Mouse (Mus musculus): ENCODE data around the gene Dnm2.

Gene Dnm2

DNA sequence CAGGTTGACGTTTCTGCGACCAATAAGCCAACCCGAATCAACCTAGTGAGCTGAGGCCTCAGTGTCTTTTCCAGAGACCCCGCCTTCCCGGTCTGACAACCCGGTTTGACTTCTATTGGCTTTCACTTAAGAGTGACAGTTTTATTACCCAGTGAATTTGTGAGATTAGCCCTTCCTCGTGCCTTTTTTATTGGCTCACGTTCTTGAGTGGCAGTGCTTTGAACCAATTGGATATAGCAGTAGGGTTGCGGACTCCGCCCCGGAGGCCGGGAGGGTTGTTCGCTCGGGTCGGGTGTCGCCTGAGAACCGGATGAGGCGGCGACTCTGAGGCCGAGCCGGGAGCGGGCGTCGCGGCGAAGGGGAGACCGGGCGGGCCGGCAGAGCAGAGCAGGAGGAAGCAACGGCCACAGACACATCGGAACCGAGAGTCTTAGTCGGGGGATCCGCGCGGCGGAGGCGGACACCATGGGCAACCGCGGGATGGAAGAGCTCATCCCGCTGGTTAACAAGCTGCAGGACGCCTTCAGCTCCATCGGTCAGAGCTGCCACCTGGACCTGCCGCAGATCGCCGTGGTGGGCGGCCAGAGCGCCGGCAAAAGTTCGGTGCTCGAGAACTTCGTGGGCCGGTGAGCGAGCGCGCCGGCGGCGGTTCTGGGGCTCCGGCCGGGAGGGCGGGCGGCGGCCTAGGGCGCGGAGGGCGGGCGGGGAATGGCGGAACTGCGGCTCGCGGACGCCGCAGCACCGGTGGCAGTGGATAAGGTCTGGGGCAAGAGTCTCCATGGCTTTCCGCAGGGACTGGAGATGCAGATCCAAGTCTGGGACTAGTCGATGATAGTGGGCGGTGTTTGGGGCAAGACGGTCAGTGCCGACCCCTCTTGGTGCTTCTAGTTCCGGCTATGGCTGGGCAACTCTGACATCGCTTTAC, at the start of gene Dnm2:
Gene Dnm2 (plus strand): TSS at position 278 of the 925 bp plus-strand sequence.
- DNase-seq, result peak; percentile 100

- no peak for DNase-seq
These were observed 45.5 kb upstream of the Dnm2 start for GRCm38 (mm10) chr9:21379195-21379594.

GRCm38 (mm10) chr9:21380868-21381267, 43.8 kb upstream of the Dnm2 start:
- no peak for DNase-seq

GRCm38 (mm10) chr9:21383966-21384365, 40.7 kb upstream of the Dnm2 start:
- no peak for DNase-seq

- no peak for DNase-seq
These were observed 32.0 kb upstream of the Dnm2 start for GRCm38 (mm10) chr9:21392646-21393175.

DNA sequence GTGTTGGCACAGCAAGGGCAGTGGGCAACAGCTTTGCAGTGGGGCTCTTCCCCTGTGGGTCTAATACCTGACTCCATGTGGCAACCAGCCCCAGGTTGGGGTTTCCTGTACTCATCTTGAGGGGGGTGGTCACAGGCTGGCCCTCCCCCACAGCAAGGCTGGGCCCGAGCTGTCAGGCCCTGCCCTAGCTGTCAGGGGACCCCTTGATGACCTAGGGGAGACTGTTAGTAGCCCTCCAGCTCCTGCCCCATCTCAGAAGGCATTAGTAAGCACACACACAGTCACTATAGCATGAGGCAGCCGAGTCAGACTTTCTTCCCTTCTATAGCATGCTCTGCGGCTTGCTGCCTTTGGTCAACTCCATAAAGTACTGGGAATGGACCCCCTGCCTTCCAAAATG, 29.0 kb upstream of the Dnm2 start:
- no peak for DNase-seq

- DNase-seq, result no peak
These were observed 27.5 kb upstream of the Dnm2 start for GRCm38 (mm10) chr9:21397170-21397569.

- DNase-seq, result no peak
These were observed 23.7 kb upstream of the Dnm2 start for GRCm38 (mm10) chr9:21401042-21401441.

DNA sequence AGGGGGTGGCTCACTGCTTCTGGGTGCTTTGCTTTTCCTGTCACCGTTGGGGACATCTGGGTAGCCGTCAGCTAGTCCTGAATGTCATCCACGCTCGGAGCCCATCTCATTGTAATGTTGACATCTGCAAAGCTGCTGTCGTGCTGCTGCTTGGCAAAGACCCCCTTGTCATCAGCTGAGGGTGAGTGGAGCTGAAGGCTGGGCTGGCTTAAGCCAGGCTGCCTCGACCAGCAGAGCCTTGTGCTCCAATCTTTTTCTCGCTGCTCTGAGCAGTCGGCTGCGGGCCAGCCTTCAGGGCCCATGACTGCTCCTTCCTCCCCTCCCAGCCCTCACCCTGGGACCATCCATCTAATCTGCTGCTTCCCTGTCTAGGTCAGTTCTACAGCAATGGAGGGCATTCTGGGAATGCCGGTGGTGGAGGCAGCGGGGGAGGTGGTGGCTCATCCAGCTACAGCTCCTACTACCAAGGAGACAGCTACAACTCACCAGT, 21.9 kb upstream of the Dnm2 start:
- no peak for DNase-seq

GRCm38 (mm10) chr9:21403745-21404144, 21.0 kb upstream of the Dnm2 start:
- no peak for DNase-seq

- DNase-seq, result no peak
These were observed 19.2 kb upstream of the Dnm2 start for GRCm38 (mm10) chr9:21405525-21405924.

DNA sequence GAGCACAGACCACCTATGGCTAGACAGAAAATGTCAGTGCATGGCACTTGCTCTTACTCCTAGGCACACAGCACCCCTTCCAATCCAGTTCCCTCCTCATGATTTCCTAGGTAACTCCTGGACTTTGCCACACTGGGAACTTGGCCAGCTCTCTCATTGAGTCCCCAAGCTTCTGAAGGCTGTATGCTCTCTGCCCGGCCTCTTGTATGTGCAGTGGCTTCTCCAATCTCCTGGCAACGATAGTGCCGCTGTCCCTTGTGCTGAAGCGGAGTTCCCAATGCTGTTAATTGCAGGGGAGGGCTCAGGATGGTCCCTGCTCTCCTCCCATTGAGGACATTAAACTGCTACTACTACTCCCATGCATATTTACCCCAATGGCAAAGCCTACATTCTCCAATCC, 16.8 kb upstream of the Dnm2 start:
- DNase-seq, result no peak

GRCm38 (mm10) chr9:21408624-21409023, 16.1 kb upstream of the Dnm2 start:
- DNase-seq, result no peak

DNA sequence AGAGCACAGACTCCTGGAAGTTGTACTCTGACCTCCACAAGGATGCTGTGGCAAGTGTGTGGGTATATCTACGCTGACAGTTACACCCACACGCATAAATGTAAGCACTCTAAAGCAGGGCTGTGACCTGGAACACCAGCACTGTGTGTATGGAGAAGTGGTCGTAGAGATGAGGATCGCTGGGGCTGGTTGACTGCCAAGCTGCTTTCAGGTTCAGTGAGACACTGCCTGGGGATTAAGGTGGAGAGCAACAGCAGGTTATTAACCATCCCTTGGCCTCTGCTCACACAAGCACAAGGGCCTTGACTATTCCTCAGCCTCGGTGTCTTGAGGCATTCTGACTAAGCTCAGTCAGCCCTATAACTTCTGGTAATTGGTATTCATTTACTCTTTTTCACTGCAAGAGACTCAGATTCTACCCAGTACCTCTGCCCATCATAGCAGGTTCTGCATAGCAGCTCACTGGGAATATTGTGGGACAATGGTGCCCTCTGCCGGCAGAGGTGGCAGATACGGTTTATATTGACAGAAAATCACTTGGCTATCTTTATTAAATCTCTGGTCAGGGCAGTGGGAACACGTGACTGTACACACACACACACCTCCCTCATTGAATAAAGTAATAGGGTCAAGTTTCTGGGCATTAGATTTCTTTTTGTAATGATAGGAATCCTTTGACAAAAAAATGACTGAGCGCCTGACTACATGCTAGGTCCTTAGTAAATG, 15.0 kb upstream of the Dnm2 start:
- DNase-seq, result peak; percentile 84

DNA sequence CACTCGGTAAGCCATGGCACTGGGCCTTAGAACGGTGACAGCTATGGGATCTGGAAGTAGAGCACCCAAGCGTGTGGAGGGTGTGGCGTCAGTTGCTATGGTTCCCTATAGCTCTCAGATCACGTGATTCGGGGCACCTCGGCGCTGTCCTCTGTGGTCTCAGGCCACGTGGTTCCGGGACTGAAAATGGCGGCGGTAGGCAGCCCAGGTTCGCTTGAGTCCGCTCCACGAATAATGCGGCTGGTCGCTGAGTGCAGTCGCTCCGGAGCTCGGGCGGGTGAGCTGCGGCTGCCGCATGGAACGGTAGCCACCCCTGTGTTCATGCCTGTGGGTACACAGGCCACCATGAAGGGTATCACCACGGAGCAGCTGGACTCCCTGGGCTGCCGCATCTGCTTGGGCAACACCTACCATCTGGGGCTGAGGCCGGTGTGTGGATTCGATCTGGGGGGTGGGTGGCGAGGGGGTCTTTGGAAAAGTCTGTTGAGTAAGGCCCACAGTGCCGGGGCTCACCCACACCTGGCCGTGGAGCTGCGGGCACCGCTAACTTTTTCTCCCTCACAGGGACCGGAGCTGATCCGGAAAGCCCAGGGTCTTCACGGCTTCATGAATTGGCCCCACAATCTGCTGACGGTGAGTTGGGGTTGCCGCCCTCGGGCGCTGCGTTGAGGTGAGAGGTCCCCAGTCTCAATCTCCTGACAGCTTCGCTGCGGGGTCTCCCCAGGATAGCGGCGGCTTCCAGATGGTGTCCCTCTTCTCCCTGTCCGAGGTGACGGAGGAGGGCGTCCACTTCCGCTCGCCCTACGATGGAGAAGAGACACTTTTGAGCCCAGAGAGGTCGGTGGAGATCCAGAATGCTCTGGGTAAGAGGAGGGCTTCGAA, 12.8 kb upstream of the Dnm2 start, which contains the start of gene Qtrt1:
Gene Qtrt1 (plus strand): TSS at position 169 of the 882 bp plus-strand sequence.
- peak; percentile 78 for DNase-seq

DNA sequence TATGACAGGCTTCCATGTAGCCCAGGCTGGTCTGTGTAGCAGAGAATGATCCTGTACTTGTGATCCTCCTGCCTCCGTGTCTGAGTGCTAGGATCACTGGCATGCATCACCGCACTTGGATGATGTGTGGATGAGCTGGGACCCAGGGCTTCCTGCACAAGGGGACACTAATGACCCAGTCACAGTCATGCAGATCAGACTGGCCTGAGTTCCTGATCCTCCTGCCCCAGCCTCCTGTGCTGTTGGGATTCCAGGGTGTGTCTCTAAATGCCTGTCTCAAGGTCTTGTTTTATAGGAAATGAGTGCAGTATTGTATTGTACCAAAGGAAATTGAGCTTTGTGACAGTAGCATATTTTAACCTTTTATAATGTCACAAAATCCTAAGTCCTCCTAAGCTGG, 6.8 kb upstream of the Dnm2 start:
- no peak for DNase-seq

GRCm38 (mm10) chr9:21419646-21420045, 5.1 kb upstream of the Dnm2 start:
- DNase-seq, result no peak

DNA sequence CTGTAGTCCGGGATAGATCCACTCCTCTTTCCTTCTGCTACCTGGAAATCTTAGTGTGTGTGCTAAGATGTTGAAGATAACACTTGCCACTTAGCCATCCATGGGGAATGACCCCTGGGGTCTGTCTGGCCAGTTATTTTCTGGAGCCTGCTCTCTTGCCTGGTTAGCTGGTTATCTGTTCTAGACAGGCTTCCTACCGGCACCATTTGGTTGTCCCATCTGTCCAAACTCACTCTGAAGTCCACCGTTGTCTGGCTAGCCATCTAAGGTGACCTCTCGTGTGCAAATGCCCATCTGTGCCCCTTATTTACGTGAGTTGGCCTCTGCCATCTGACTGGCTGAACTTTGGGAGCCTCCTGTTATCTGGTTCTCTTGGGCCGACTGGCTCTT, 843 bp downstream of the Dnm2 start:
- peak; percentile 57 for DNase-seq

DNA sequence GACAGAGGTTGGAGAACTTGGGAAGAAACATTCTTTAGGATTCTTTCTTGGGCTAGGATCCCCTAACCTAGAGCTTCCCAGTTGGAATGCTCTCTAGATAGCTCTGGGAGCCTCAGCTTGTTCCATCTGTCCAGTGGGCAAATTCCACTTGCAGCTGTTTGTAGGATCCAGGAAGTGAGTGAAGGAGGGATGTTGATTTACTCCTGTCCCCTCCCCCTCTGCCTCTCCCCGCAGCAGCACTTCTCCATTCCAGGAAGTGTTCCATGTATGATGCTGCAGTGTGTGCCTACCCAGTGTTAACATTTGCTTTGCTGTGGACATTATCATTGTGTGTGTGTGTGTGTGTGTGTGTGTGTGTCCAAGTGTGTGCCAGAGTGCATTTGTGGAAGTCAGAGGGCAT, 1.3 kb downstream of the Dnm2 start:
- no peak for DNase-seq

DNA sequence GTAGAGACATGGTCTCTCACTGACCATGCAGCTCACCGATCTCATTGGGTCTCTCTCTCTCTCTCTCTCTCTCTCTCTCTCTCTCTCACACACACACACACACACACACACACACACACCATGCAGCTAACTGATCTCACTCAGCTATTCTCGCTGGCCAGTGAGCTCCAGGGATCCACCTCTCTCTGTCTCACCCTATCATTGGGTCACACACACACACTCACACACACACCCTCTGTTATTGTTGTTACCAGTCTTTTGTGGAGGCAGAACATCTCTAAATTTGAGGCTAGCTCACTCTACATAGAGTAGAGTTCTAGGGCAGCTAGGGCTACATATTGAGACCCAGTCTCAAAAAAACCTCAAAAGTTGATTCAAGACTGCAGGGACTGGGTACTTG, 1.8 kb downstream of the Dnm2 start:
- DNase-seq, result no peak

- DNase-seq, result peak; percentile 51
These were observed 3.1 kb downstream of the Dnm2 start for GRCm38 (mm10) chr9:21427773-21428172.

DNA sequence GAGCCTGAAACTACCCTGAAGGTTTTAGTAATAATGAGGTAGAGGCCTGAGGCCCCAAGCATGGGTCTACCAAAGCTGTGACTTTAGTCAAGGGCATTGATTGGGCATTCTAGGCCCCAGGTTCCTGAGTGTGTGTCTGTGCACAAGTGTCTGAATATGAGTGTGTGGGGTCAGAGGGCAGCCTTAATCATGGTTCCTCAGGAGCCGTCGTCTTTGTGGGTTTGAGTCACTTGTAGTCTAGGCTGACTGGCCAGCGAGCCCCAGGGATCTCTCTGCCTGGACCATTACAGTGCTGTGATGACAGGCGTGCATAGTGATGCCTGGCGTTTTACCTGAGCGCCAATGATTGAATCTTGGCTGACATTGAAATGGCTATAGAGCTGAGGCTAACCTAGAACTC, 3.5 kb downstream of the Dnm2 start:
- no peak for DNase-seq

DNA sequence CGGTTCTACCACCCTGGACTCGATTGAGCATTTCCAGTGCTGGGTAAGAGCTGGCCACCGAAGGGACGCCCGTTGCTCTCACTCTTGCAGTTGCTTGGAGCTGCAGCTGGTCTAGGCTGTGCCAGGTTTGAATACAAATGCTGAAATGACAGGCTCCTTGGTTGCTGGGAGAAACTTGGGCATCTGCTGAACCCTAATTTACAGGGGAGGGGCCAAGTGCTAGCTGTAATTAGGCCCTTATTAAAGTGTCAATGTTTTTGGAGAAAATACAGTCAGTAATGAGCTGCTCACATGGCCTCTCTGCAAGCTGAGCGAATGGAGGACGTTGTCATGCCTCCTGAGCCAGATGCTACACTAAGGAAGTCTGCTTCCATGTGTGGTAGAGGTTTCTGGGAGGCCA, 6.0 kb downstream of the Dnm2 start:
- DNase-seq, result no peak
